Mouse (Mus musculus) hindbrain, embryonic 14.5 days (tissue): Measurements from ENCODE around the gene Ctnna3. TPM values are rescaled to one million over a fixed set of nuclear protein-coding genes. Genes with fewer than 3 reads are reported as not detected.
A peak's percentile ranks its signal among the peaks of the same experiment; 100 is the strongest.
"Not testable (repeated sequence)": the region's sequence is repeated elsewhere in the genome, so short reads cannot be mapped to it uniquely, and the experiment has no call there.

Experiments
- ATAC-seq: fragments of 200-750 bp; cut with Nextera tagmentation; 2 replicates; pipeline ENCODE4 v1.8.0; 2017; ENCODE audit warnings: moderate number of reproducible peaks, mild to moderate bottlenecking, moderate TSS enrichment, moderate library complexity; ENCODE audit not compliant: low FRiP score
- DNase-seq: peaks from one replicate; pipeline ENCODE4 v3.0.0-alpha.2; 2015; ENCODE audit warnings: low spot score
- H3K27ac ChIP-seq: fragments of 300-500 bp; sonication (generic); 2 replicates; pipeline ENCODE4 v1.5.1; 2014; ENCODE audit warnings: mild to moderate bottlenecking, moderate library complexity
- H3K27me3 ChIP-seq: fragments of 300-500 bp; sonication (generic); 2 replicates; pipeline ENCODE4 v1.6.1; 2014; ENCODE audit warnings: mild to moderate bottlenecking, low read length, mixed read lengths; ENCODE audit not compliant: control insufficient read depth, insufficient read depth
- H3K36me3 ChIP-seq: fragments of 300-500 bp; sonication (generic); replicated peaks from 2 replicates; pipeline ENCODE4 v1.6.1; 2014; ENCODE audit not compliant: control insufficient read depth, insufficient read depth
- H3K4me1 ChIP-seq: fragments of 300-500 bp; sonication (generic); replicated peaks from 2 replicates; pipeline ENCODE4 v1.6.1; 2014; ENCODE audit warnings: antibody characterized with exemption, low read length, mixed read lengths; ENCODE audit not compliant: control insufficient read depth, insufficient read depth
- H3K4me2 ChIP-seq: fragments of 300-500 bp; sonication (generic); replicated peaks from 2 replicates; pipeline ENCODE4 v1.6.1; 2014; ENCODE audit warnings: mild to moderate bottlenecking, moderate library complexity
- H3K4me3 ChIP-seq: fragments of 300-500 bp; sonication (generic); replicated peaks from 2 replicates; pipeline ENCODE4 v1.5.1; 2014; ENCODE audit warnings: mild to moderate bottlenecking, low read length
- H3K9ac ChIP-seq: fragments of 300-500 bp; sonication (generic); 2 replicates; pipeline ENCODE4 v1.6.1; 2014
- H3K9me3 ChIP-seq: fragments of 300-500 bp; sonication (generic); 2 replicates; pipeline ENCODE4 v1.6.1; 2016; ENCODE audit warnings: low read length; ENCODE audit not compliant: control insufficient read depth
- WGBS: fragments of 180-500 bp; shearing (Covaris S2); extraction: QIAGEN DNeasy Blood & Tissue Kit; methylation state at CpG from one replicate; pipeline ENCODE4 v1.1.7; 2014; 5-methylcytosine and 5-hydroxymethylcytosine counted together
- polyA plus RNA-seq: library from polyadenylated mRNA; unstranded; fragments of >200 nt; fragmentation: Nextera tagmentation; extraction: Ambion mirVana; gene quantifications from 2 replicates; pipeline ENCODE4 v1.2.1, GENCODE M21; 2014

Ctnna3 gene
- polyA plus RNA-seq, 1 experiment from 2014 or later, result 4.1 TPM

DNA sequence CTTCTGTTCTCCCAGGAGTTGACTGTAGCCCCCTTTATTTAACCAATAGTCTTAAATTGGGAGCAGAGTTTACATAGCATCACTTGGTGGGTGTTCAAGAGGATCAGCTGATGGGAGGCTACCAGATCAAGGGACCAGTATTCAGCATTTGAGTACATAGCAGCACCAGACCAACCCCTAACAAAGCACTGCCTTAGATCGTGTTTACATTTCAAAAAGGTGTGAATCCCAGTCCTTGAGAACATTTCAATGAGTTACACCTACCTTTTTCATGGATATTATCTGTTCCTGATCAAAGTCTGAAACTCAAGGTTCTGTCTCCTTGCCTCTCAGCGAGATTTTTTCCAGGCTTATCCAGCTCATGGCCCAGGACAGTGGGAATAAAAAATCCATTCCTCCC, 1306.7 kb downstream of the Ctnna3 start:
- Histone ChIP-seq H3K9ac (no peak overlapping the region), H3K9me3 (no peaks in the 10 kb centered on the region), H3K4me3 (no peak overlapping the region), H3K4me2 (no peak overlapping the region), H3K36me3 (no peaks in the 10 kb centered on the region), H3K27me3 (no peaks in the 10 kb centered on the region), H3K4me1 (no peaks in the 10 kb centered on the region), H3K27ac (no peak overlapping the region)
- ATAC-seq (no peak), DNase-seq (no peak)
- WGBS, result 29% methylated on average over 2 of the region's 2 CpGs

DNA sequence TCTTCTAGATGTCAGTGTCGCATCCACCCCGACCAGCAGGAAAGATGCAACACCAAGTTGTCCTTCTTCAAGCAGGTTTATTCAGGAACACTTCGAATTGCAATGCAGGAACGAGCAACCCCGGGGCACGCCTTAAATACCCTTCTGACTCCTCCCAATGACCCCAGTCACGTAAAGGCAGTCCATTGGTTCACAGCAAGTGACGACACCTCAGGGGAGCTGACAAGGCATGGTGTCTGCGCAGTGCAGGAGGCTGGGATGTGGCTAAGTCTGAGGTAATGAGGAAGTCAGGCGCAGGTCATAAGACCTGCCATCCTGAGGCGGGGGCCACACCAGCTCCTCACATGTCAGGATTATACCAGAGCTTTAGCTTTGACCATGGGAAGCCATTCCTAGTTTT, 1311.8 kb downstream of the Ctnna3 start:
- ATAC-seq, H3K36me3 ChIP-seq, DNase-seq, H3K9me3 ChIP-seq, H3K4me2 ChIP-seq, H3K27me3 ChIP-seq, H3K4me1 ChIP-seq, H3K9ac ChIP-seq, H3K4me3 ChIP-seq, H3K27ac ChIP-seq: not testable (repeated sequence)
- 86% methylated on average over 11 of the region's 11 CpGs for WGBS

DNA sequence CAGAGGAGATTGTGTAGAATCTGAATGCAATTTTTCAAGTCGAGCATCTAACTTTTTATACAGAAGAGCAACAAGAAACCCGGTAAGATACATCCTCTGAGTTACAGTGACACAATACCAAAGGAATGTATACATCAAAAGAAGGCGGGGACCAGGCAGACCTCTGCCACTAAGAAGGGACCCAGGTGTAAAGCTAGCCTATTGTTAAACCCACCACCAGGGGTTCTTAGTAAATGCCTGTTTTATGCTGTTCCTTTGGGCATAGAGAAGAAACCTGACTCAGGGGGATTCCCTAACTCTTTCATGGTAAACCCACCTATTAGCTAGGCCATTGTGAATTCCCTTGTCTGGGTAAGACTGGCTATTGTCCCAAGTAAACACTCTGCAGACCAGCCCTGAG, 1314.2 kb downstream of the Ctnna3 start:
- WGBS, result 25% methylated on average over 3 of the region's 3 CpGs
- H3K27ac ChIP-seq, ATAC-seq, H3K27me3 ChIP-seq, H3K4me3 ChIP-seq, H3K9me3 ChIP-seq, H3K9ac ChIP-seq, H3K36me3 ChIP-seq, H3K4me2 ChIP-seq, DNase-seq, H3K4me1 ChIP-seq: not testable (repeated sequence)

DNA sequence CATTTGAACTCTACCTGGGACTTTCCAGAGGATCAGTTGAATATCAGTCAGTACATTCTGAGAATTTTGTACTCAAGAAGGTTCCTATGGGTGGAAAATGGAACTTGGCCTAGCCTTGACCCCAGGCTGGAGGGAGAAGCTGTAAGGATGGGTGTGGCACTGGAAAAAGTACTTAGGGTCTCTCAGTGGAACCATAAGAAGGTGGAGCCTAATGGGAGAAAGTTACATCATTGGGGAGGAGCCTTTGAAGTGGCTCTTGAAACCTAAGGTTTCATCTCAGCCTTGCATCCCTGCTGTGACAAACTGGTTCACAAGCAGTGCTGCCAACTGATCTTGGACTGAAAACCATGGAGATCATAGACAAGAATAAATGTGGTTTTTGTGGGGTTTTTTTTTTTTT, 1318.8 kb downstream of the Ctnna3 start:
- no peaks in the 10 kb centered on the region for H3K27me3 ChIP-seq
- H3K9me3 ChIP-seq, result no peaks in the 10 kb centered on the region; the same call in 1 of the 2 replicates
- H3K4me1 ChIP-seq, result no peaks in the 10 kb centered on the region
- no peak overlapping the region for H3K4me2 ChIP-seq
- H3K27ac ChIP-seq, result no peak overlapping the region
- DNase-seq (no peak), ATAC-seq (no peak)
- no peak overlapping the region for H3K4me3 ChIP-seq
- no peak overlapping the region for H3K9ac ChIP-seq
- H3K36me3 ChIP-seq, result no peaks in the 10 kb centered on the region

DNA sequence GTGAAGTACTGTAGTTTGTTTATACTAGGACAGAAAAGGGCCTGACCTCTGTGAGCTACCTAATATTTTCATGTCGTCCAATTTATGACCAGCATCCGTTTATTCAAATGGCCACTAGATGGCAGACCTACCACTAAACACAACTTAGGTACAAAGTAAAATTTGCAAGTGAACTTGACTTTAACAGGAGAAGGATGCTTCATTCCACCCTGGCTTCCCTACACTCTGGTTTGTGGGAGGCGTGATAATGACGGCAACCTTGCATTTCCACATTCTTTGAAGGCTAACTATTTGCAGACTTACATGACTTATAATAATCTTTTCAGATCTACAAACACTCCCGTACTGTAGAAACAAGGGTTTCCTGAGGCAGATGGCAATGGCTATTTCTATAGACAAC, 1320.9 kb downstream of the Ctnna3 start:
- Histone ChIP-seq H3K4me1 (no peaks in the 10 kb centered on the region), H3K9ac (no peak overlapping the region), H3K27ac (no peak overlapping the region), H3K27me3 (no peaks in the 10 kb centered on the region), H3K4me2 (no peak overlapping the region), H3K36me3 (no peaks in the 10 kb centered on the region), H3K4me3 (no peak overlapping the region), H3K9me3 (no peaks in the 10 kb centered on the region; the same call in 1 of the 2 replicates)
- ATAC-seq, result no peak
- DNase-seq, result peak; percentile 76
- 45% methylated on average over 5 of the region's 5 CpGs for WGBS

DNA sequence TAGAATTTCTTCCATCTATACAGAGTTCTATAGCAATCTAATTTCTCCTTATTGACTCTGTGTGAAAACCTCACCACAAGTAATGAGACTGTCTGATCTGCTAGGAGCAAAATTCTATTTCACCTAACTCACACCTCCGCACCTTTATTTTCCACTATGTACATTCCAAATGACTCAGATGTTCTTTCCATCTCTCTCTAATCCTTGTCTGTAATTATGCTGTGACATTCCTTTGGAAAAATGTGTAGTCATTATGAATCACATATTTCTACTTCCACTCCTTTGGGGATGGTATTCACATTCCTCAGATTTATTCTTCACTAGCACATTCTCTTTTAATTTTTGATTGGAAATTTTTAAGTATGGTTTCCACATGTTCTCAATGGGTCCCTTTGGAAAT, 1406.4 kb downstream of the Ctnna3 start:
- 92% methylated on average over 1 of the region's 1 CpGs for WGBS

DNA sequence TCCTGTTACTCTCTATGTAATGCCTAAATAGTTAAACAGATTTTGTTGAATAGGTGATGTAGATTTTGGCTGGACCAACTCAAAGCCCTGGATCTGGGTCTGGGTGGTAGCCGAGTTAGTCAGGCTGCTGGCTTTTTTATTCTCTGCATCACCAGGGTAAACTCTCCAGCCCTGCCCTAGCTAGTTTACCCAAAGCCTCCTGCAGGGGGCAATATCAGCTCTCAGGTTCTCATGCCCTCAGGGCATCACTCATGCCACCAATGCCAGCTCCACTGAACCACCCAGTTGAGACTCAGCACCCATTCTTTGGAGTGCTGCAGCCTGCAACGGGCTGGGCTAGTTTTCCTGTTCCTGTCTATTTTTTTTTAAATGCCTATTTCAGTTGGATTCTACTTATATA, 1431.5 kb downstream of the Ctnna3 start:
- H3K9me3 ChIP-seq, result no peaks in the 10 kb centered on the region
- H3K27me3 ChIP-seq, result no peaks in the 10 kb centered on the region
- DNase-seq (no peak), ATAC-seq (no peak)
- no peak overlapping the region for H3K4me2 ChIP-seq
- 90% methylated on average over 2 of the region's 2 CpGs for WGBS
- no peak overlapping the region for H3K4me3 ChIP-seq
- no peak overlapping the region for H3K27ac ChIP-seq
- no peak overlapping the region for H3K9ac ChIP-seq
- H3K36me3 ChIP-seq, result no peaks in the 10 kb centered on the region
- H3K4me1 ChIP-seq, result no peaks in the 10 kb centered on the region

More for the DNA sequence above, 1406.4 kb downstream of the Ctnna3 start:
- DNase-seq (no peak), ATAC-seq (no peak)
- H3K27ac ChIP-seq, result no peak overlapping the region
- H3K36me3 ChIP-seq, result no peaks in the 10 kb centered on the region
- H3K4me3 ChIP-seq, result no peak overlapping the region
- no peak overlapping the region for H3K4me2 ChIP-seq
- H3K9ac ChIP-seq, result no peak overlapping the region
- H3K4me1 ChIP-seq, result no peaks in the 10 kb centered on the region
- H3K27me3 ChIP-seq, result no peaks in the 10 kb centered on the region
- 0 out of 2 replicates have a peak, but pooled peaks cover 3% of the 10 kb centered on the region for H3K9me3 ChIP-seq

DNA sequence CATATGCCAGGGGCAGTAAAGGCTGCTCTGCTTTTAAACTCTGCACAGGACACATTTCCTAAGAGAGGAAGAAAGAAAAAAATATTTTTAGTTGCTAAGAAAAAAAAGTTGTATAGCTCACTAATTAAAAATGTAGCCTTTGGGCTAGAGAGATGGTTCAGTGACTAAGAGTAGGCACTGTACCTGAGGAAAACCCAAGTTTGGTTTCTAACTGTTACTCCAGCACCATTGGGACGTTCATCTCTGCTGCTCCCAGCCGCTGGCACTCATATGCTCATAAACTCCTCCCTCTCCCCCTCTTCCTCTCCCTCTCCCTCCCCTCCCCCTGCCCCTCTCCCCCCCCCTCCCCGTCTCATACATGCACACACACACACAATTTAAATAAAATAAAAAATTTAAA, 1441.0 kb downstream of the Ctnna3 start:
- no peak overlapping the region for H3K4me3 ChIP-seq
- no peak overlapping the region for H3K4me2 ChIP-seq
- H3K4me1 ChIP-seq, result no peaks in the 10 kb centered on the region
- H3K27me3 ChIP-seq, result no peaks in the 10 kb centered on the region
- no peak overlapping the region for H3K27ac ChIP-seq
- ATAC-seq, result no peak
- no peak for DNase-seq
- 76% methylated on average over 3 of the region's 3 CpGs for WGBS
- no peaks in the 10 kb centered on the region for H3K36me3 ChIP-seq
- 0 out of 2 replicates have a peak, but pooled peaks cover 5% of the 10 kb centered on the region for H3K9me3 ChIP-seq
- no peak overlapping the region for H3K9ac ChIP-seq

DNA sequence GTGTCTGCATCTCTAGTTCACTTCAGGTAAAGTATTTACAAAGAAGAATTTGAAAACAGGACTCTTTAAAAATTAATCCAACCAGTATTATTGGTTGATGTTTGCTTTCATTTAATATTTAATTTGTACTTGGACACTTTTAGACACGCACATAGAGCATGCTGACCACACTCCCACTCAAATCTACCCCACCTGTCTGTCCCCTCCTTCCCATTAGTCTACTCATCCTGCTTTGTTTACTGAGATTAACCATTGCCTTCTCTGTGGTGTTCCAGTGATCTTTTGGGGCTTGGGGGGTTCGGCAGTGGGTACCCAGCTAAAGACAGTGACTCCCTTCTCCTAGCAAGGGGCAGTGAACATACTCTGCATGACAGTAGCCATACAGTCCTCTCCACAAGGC, 1446.6 kb downstream of the Ctnna3 start:
- no peak for DNase-seq
- no peaks in the 10 kb centered on the region for H3K27me3 ChIP-seq
- H3K4me1 ChIP-seq, result no peaks in the 10 kb centered on the region
- no peaks in the 10 kb centered on the region for H3K9me3 ChIP-seq
- H3K36me3 ChIP-seq, result no peaks in the 10 kb centered on the region
- no peak overlapping the region for H3K4me3 ChIP-seq
- H3K4me2 ChIP-seq, result no peak overlapping the region
- WGBS, result 84% methylated on average over 2 of the region's 2 CpGs
- ATAC-seq, result no peak
- H3K27ac ChIP-seq, result no peak overlapping the region
- H3K9ac ChIP-seq, result no peak overlapping the region

DNA sequence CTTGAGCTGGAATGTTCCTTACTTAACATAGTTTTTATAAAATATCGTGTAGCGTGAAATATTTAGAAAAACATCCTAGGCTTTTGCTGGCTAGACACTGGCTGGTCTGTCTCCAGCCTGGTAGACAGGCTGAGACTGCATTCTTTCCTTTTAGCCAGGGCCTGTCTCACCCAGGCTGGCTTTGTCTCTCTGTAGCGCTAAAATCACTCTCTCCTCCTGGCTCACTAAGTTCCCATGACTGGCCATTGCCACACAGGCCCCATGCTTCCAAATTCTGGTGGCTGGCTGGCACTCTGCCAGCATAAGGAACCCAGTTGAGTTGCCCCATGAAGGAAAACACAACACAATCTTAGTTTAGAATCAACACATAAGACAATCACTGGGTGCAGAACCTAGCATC, 1450.0 kb downstream of the Ctnna3 start:
- H3K27ac ChIP-seq, result no peak overlapping the region
- peak; percentile 65; the same call in 1 of the 2 replicates for ATAC-seq
- H3K9ac ChIP-seq, result no peak overlapping the region
- H3K4me3 ChIP-seq, result no peak overlapping the region
- no peaks in the 10 kb centered on the region for H3K36me3 ChIP-seq
- 60% methylated on average over 3 of the region's 3 CpGs for WGBS
- no peaks in the 10 kb centered on the region for H3K27me3 ChIP-seq
- no peaks in the 10 kb centered on the region for H3K9me3 ChIP-seq
- DNase-seq, result no peak
- H3K4me2 ChIP-seq, result no peak overlapping the region
- H3K4me1 ChIP-seq, result no peaks in the 10 kb centered on the region
